Mouse (Mus musculus): Measurements from ENCODE around the gene Cped1. TPM values are rescaled to one million over a fixed set of nuclear protein-coding genes. Genes with fewer than 3 reads are reported as not detected.

Gene Cped1
- polyA plus RNA-seq, 1 experiment from 2014 or later, result 6.5 TPM

DNA sequence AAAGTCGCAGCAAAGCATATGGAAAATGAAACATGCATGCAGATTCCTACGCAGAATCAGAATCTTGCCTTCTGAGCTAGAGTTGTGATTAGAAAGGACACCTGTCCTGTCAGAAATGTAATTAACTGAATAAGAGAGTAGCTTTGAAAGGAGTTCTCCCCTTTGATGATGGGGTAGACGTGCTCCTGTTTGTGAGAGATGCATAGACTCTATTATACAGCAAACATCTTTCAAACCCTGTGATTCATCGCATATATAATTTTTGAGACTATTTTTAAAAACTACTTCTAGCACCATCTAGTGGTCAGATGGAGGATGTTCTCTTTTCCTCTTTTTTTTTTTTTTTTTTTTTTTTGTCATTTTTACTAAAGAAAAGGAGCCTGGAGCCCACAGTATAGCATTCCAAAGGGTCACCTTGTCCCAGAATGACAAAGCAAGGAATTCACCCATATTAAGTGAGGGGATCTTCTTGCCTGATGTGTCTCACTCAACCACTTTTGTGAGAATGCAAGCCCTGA, 85.7 kb downstream of the Cped1 start:
- no peak overlapping the region for H3K27ac ChIP-seq
- H3K4me2 ChIP-seq (replicated peaks), result no peak overlapping the region
- ATAC-seq (ENCODE audit: low FRiP score, low read depth), result 0 out of 2 replicates have a peak, but pooled peaks have one; percentile 37
- no peaks in the 10 kb centered on the region for H3K27me3 ChIP-seq (replicated peaks)
- no peaks in the 10 kb centered on the region for H3K9me3 ChIP-seq
- H3K9ac ChIP-seq, result no peak overlapping the region
- no peak overlapping the region for H3K4me3 ChIP-seq
- no peaks in the 10 kb centered on the region for H3K4me1 ChIP-seq
- no peaks in the 10 kb centered on the region for H3K36me3 ChIP-seq
- 46% methylated on average over 4 of the region's 4 CpGs for whole genome bisulfite sequencing

DNA sequence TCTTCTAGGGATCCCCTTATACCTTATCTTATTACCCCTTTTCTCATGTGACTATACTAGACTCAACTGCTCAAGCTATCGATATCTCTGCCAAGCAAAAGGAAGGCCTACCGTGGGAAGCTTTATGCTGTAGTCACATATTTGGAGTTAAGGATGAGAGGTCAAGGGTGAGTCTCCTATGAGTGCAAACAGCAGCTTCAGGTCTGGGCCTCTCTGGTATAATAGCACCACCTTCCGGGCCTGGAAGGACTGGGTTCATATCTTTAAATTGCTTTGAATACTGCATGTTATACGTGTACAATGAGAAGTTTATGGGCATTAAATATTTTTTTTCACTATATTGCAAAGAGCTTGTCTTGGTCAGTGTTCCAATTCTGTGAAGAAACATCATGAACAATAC, 87.0 kb downstream of the Cped1 start:
- H3K9ac ChIP-seq, result no peak overlapping the region
- ATAC-seq (ENCODE audit: low FRiP score, low read depth), result no peak
- H3K4me2 ChIP-seq (replicated peaks), result no peak overlapping the region
- H3K9me3 ChIP-seq, result no peaks in the 10 kb centered on the region
- no peaks in the 10 kb centered on the region for H3K27me3 ChIP-seq (replicated peaks)
- H3K27ac ChIP-seq, result no peak overlapping the region
- no peaks in the 10 kb centered on the region for H3K4me1 ChIP-seq
- 79% methylated on average over 4 of the region's 4 CpGs for WGBS
- no peaks in the 10 kb centered on the region for H3K36me3 ChIP-seq
- H3K4me3 ChIP-seq, result no peak overlapping the region

DNA sequence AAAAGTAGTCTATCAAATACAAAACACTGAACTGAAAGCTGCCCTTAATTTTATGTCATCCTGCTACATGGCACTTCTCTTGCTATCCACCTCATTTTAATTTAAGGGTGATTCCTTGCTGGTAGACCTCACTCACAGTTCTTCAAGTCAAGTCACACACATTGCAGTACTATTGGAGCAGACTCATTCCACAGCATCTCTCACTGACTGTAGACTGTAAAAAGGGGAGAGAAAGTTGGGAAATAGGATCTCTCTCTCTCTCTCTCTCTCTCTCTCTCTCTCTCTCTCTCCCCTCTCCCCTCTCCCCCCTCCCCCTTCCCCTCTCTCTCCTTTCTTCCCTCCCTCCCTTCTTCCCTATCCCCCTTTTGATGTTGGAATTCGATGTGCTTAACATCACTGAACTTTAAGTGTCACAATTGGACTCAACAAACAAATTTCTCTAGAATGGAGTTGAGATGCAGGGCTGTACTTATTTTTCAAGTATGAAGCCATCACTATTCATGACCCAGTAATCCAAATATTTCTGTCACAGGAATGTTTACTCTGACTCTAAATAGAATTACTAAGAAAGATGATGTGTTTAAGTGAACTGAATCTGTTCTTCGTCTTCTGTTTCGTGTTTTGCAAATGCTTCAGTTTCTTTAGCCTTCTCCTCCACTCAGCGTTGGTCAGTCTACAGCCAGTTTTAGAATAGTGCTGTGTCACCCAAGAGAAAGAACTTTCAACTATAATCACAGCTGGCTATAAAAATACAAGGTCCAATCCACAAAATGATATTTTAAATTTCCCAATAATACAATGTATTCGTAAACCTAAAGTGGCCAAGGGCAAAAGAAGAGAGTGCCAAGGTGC, 88.7 kb downstream of the Cped1 start:
- Histone ChIP-seq H3K4me2 (replicated peaks) (no peak overlapping the region), H3K9ac (no peak overlapping the region), H3K27me3 (replicated peaks) (no peaks in the 10 kb centered on the region), H3K27ac (no peak overlapping the region), H3K4me3 (no peak overlapping the region), H3K9me3 (no peaks in the 10 kb centered on the region), H3K4me1 (no peaks in the 10 kb centered on the region), H3K36me3 (no peaks in the 10 kb centered on the region)
- no peak for ATAC-seq (ENCODE audit: low FRiP score, low read depth)
- WGBS, result 87% methylated on average over 5 of the region's 5 CpGs

DNA sequence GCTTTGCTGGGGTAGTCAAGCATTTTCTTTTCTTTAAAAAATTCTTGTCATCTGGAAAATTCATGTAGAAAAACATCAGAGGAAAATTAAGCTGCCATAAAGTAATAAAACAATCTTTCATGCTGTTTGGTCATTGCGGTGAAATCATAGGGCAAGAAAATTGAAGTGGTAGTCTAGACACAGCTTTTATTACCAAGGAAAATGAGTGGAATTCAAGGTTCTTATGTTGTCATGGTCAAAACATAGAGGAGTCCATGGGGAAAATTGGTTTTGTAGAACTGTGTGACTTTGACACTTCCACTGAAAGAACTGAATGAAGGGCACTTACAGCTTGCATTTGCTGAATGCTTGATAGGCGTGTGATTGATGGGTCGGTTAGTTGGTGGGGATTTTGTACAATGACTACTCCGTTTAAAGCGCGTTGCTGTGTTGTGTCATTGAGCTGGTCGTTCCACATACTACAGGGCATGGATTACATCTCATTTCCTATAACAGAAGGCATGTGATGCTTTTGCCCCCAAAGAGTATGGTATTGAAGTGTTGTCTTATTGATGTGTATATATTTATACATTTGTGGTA, 93.1 kb downstream of the Cped1 start:
- WGBS, result 79% methylated on average over 7 of the region's 7 CpGs
- Histone ChIP-seq H3K27me3 (replicated peaks) (no peaks in the 10 kb centered on the region), H3K36me3 (no peaks in the 10 kb centered on the region), H3K9ac (no peak overlapping the region), H3K9me3 (no peaks in the 10 kb centered on the region), H3K27ac (no peak overlapping the region), H3K4me3 (no peak overlapping the region), H3K4me2 (replicated peaks) (no peak overlapping the region), H3K4me1 (no peaks in the 10 kb centered on the region)
- ATAC-seq (ENCODE audit: low FRiP score, low read depth), result no peak

DNA sequence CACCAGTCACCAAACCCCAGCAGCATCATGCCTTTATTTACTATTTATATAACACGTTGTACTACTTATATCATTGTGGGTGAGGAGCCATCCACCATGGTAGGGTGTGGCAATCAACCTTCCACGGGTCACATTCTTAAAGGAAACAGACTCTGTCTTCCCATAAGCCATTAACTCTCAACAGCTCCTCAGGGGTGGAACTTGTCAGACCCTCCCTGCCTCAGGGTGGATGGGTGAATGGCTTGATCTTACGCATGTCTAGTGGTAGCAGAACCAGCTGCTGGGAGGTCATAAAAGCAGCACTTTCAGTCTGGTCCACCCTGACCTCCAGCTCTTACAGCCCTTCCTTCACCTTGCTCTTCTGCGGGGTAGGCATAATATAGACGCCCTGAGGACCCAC, 100.3 kb downstream of the Cped1 start:
- no peaks in the 10 kb centered on the region for H3K27me3 ChIP-seq (replicated peaks)
- no peak overlapping the region for H3K9ac ChIP-seq
- no peak overlapping the region for H3K4me2 ChIP-seq (replicated peaks)
- 79% methylated on average over 5 of the region's 5 CpGs for WGBS
- no peaks in the 10 kb centered on the region for H3K9me3 ChIP-seq
- H3K4me3 ChIP-seq, result no peak overlapping the region
- H3K4me1 ChIP-seq, result no peaks in the 10 kb centered on the region
- ATAC-seq (ENCODE audit: low FRiP score, low read depth), result no peak
- H3K27ac ChIP-seq, result no peak overlapping the region
- no peaks in the 10 kb centered on the region for H3K36me3 ChIP-seq

DNA sequence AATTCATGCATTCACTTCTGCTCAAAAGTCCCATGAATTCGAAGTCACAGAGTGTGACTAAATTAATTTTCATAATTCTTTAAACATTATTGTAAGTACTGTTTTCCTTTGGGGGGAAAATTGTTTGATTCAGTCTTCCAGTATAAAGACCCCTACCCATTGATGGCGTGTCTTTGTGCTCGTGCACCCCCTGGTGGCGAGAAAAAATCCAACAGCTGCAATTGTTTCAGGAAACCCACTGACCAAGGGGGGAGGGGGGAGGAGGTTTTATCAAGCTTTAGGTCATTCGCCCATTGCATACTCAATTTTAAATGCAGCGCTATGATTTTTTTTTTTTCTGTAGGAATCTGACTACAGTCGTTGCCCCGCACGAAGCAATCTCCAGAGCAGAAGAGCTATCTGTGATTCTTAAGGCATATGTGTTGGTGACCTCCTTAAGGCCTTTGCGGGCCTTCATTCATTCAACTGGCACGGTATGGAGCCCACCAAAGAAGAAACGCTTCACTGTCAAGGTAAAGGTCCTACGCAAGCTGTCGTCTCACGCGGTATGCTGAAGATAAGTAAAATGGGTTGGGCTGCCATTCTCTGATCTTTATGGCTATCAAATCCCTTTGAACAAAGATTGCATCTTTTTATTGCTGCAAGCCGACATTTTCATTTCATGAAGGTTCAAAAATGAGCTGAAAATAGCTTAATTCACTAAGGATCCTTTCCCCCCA, 102.8 kb downstream of the Cped1 start:
- Histone ChIP-seq H3K4me2 (replicated peaks) (no peak overlapping the region), H3K9me3 (no peaks in the 10 kb centered on the region), H3K4me1 (no peaks in the 10 kb centered on the region), H3K27ac (no peak overlapping the region), H3K27me3 (replicated peaks) (no peaks in the 10 kb centered on the region), H3K4me3 (no peak overlapping the region), H3K36me3 (no peaks in the 10 kb centered on the region), H3K9ac (no peak overlapping the region)
- ATAC-seq (ENCODE audit: low FRiP score, low read depth), result peak; percentile 37; the same call in 1 of the 2 replicates
- whole genome bisulfite sequencing, result 57% methylated on average over 17 of the region's 17 CpGs

DNA sequence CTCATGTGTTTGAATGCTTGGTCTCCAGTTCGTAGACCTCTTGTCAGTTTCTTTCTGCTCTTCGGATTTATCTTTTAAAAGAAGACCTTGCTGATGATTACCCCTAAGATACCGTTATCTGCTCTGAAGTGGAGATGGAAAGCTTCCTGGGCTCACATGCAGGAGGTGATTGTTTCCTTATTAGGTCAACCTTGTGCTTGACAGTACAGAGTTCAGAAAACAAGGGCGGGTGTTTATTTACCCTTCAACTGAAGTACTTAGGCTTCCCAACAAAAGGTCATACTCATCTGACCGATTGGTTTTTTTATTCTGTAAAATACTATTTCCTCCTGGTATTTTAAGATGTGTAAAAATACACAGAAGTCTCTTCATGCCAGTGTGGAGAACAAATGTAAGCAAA, 106.1 kb downstream of the Cped1 start:
- no peak for ATAC-seq (ENCODE audit: low FRiP score, low read depth)
- WGBS, result 88% methylated on average over 5 of the region's 5 CpGs

DNA sequence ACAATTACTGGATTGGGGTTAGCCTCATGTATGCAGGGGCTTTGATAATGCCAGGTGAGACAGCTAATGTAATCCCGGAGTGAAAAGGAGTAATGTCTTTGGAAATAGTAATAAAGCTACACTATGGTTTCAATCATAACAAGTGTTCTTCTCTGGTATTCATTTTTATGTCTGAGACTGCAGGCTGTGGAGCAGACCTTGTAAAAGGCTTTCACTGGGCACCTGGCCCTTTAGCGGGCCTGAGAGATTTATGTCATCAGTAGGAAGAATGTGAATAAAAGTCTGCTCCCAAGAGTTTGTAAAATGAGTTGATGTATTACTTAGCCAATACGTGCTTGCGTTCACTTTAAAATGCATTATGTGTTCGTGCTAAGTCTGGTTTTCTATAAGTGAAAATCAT, 108.1 kb downstream of the Cped1 start:
- Histone ChIP-seq H3K27ac (no peak overlapping the region), H3K4me1 (no peaks in the 10 kb centered on the region), H3K27me3 (replicated peaks) (no peaks in the 10 kb centered on the region), H3K4me3 (no peak overlapping the region), H3K9me3 (no peaks in the 10 kb centered on the region), H3K9ac (no peak overlapping the region), H3K4me2 (replicated peaks) (no peak overlapping the region), H3K36me3 (no peaks in the 10 kb centered on the region)
- ATAC-seq (ENCODE audit: low FRiP score, low read depth), result no peak
- WGBS, result 85% methylated on average over 5 of the region's 5 CpGs

More for the DNA sequence above, 106.1 kb downstream of the Cped1 start:
- no peak overlapping the region for H3K4me3 ChIP-seq
- H3K9me3 ChIP-seq, result no peaks in the 10 kb centered on the region
- H3K36me3 ChIP-seq, result no peaks in the 10 kb centered on the region
- H3K27me3 ChIP-seq (replicated peaks), result no peaks in the 10 kb centered on the region
- H3K4me1 ChIP-seq, result no peaks in the 10 kb centered on the region
- no peak overlapping the region for H3K4me2 ChIP-seq (replicated peaks)
- no peak overlapping the region for H3K9ac ChIP-seq
- no peak overlapping the region for H3K27ac ChIP-seq

DNA sequence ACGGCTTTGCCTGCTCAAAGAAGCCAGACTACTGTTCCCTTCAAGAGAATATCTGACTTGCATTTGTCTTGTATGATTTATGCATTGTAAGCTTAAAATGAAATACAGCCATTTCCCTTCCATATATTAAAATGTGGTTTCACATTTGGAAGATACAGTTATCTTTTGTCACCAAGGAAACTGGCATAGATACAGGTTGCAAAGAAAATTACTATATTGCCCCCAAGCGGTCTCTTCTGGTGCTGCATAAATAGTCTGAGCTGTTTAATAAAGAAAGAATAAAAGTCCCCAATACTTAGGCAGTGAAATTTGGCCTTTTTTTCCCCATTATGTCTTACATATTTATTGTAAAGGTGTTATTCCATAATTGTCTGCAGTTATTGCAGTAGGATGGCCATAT, 112.0 kb downstream of the Cped1 start:
- ATAC-seq (ENCODE audit: low FRiP score, low read depth), result peak; percentile 48; the same call in 1 of the 2 replicates
- H3K4me3 ChIP-seq, result no peak overlapping the region
- no peak overlapping the region for H3K9ac ChIP-seq
- no peaks in the 10 kb centered on the region for H3K4me1 ChIP-seq
- no peaks in the 10 kb centered on the region for H3K9me3 ChIP-seq
- no peaks in the 10 kb centered on the region for H3K36me3 ChIP-seq
- no peak overlapping the region for H3K27ac ChIP-seq
- 47% methylated on average over 2 of the region's 2 CpGs for WGBS
- no peak overlapping the region for H3K4me2 ChIP-seq (replicated peaks)
- no peaks in the 10 kb centered on the region for H3K27me3 ChIP-seq (replicated peaks)

DNA sequence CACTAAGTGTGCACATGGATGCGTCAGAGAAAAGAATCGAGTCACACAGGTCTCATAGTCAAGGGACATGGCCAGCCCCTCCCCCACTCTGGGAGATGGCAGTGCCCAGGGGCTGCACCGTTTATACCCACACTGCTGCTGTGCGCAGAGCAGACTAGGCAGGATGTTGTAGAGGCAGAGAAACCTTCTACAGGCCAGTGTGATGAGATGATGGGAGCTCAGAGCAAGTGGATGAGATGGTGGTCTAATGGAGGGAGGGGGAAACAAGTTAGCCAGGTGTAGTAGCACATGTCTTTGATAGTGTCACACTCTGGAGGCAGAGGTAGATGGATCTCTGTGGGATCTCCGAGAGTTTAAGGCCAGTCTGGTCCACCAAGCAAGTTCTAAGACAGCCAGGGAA, 114.1 kb downstream of the Cped1 start:
- Histone ChIP-seq H3K36me3 (no peaks in the 10 kb centered on the region), H3K27ac (no peak overlapping the region), H3K4me3 (no peak overlapping the region), H3K4me2 (replicated peaks) (no peak overlapping the region), H3K9me3 (no peaks in the 10 kb centered on the region), H3K27me3 (replicated peaks) (no peaks in the 10 kb centered on the region), H3K4me1 (no peaks in the 10 kb centered on the region), H3K9ac (no peak overlapping the region)
- no peak for ATAC-seq (ENCODE audit: low FRiP score, low read depth)
- 86% methylated on average over 5 of the region's 5 CpGs for WGBS

DNA sequence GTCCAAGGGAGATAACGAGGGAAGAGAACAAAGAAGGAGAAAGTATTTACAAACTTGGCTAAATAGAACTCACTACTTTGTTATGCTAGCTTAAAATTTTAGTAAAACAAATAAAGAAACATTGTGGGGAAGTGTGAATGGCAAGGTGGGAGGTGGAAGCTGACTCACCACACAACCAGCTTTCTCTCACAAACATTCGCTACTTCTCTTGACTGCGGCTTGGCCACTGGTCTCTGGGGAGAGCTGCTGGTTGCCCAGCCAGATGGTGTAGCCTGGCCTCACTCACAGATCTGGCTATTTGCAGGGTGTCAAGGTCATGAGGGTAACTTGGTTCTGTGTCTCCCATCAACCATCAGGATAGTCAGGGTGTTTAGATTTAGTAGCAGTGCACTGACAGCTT, 116.2 kb downstream of the Cped1 start:
- no peak overlapping the region for H3K4me2 ChIP-seq (replicated peaks)
- WGBS, result 74% methylated on average over 3 of the region's 3 CpGs
- no peak for ATAC-seq (ENCODE audit: low FRiP score, low read depth)

DNA sequence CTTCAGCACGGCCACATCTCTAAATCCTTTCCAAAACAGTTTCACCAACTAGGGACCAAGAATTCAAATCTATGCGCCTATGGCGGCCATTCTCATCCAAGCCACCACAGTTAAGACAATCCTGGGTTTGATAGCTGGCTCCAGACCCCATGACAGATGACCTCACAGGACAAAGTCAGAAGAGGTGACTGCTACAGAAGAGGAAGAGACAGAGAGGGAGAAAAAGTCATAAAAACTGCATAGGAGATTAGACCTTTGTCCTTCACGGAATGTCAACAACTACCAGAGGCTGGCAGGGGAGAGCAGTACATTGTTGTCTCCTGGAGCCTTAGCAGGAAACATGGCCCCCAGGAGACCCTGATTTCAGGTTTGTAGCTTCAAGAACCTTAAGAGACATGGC, 117.0 kb downstream of the Cped1 start:
- no peak overlapping the region for H3K9ac ChIP-seq
- H3K4me1 ChIP-seq, result no peaks in the 10 kb centered on the region

More for the DNA sequence above, 116.2 kb downstream of the Cped1 start:
- Histone ChIP-seq H3K9ac (no peak overlapping the region), H3K9me3 (no peaks in the 10 kb centered on the region), H3K27me3 (replicated peaks) (no peaks in the 10 kb centered on the region), H3K4me1 (no peaks in the 10 kb centered on the region), H3K27ac (no peak overlapping the region), H3K4me3 (no peak overlapping the region), H3K36me3 (no peaks in the 10 kb centered on the region)

More for the DNA sequence above, 117.0 kb downstream of the Cped1 start:
- Histone ChIP-seq H3K27ac (no peak overlapping the region), H3K36me3 (no peaks in the 10 kb centered on the region), H3K9me3 (no peaks in the 10 kb centered on the region), H3K4me2 (replicated peaks) (no peak overlapping the region), H3K4me3 (no peak overlapping the region), H3K27me3 (replicated peaks) (no peaks in the 10 kb centered on the region)
- ATAC-seq (ENCODE audit: low FRiP score, low read depth), result no peak
- WGBS, result 77% methylated on average over 4 of the region's 4 CpGs

All from neural tube, embryonic 12.5 days (tissue).